Mouse (Mus musculus): ENCODE results near the gene Aco2. TPM values are rescaled to one million over a fixed set of nuclear protein-coding genes. Genes with fewer than 3 reads are reported as not detected.
A peak's percentile ranks its signal among the peaks of the same experiment; 100 is the strongest.

Aco2 gene
- polyA plus RNA-seq (2015; fragmentation: Nextera tagmentation; extraction: Ambion mirVana): 98.9 and 107 TPM in 2 replicates

- Histone ChIP-seq H3K27me3 (no peaks in the 10 kb centered on the region), H3K9me3 (replicated peaks) (no peaks in the 10 kb centered on the region), H3K9ac (peak within 1 kb of the TSS; percentile 85), H3K27ac (replicated peaks) (peak within 1 kb of the TSS; percentile 97), H3K4me3 (replicated peaks) (peak within 1 kb of the TSS; percentile 95), H3K36me3 (replicated peaks) (peaks cover 39% of the 10 kb centered on the region), H3K4me2 (peak within 1 kb of the TSS; percentile 82), H3K4me1 (replicated peaks) (peaks cover 58% of the 10 kb centered on the region)
- under 1% methylated on average over 53 of the region's 53 CpGs for WGBS (ENCODE audit: insufficient replicate concordance)
- peak; percentile 81 for ATAC-seq (ENCODE audit: insufficient read depth)
Observed at GRCm38 (mm10) chr15:81872262-81873136, at the start of gene Aco2. Aco2 (plus strand) TSS chr15:81872309.

GRCm38 (mm10) chr15:81822631-81823030, 49.5 kb upstream of the Aco2 start:
- H3K36me3 ChIP-seq (replicated peaks): peaks cover 26% of the 10 kb centered on the region
- no peaks in the 10 kb centered on the region for H3K27me3 ChIP-seq
- H3K4me1 ChIP-seq (replicated peaks): peaks cover 2% of the 10 kb centered on the region; the same call in 1 of the 2 replicates
- H3K27ac ChIP-seq (replicated peaks): no peak overlapping the region
- 66% methylated on average over 3 of the region's 3 CpGs for WGBS (ENCODE audit: insufficient replicate concordance)
- H3K4me2 ChIP-seq: no peak overlapping the region
- no peak overlapping the region for H3K4me3 ChIP-seq (replicated peaks)
- H3K9me3 ChIP-seq (replicated peaks): no peaks in the 10 kb centered on the region
- ATAC-seq (ENCODE audit: insufficient read depth): peak; percentile 36; the same call in 1 of the 2 replicates
- no peak overlapping the region for H3K9ac ChIP-seq

DNA sequence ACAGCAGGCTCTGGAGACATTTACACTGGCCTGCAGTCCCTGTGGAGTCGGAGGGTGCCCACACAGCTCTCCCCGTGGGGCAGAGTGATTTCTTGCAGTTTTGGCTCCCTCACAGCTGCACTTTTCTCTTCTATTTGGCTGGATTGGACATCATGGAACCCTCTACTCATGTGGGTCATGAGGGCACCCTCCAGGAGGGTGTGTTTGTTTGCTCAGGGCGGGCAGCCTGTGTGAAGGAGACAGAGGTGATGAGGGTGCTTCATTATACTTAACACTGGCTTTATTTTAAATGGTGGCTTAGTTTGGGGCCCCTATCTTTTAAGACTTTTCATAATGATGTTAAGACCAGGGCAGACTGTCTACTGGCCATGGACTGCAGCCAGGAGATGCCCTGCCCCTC, 47.3 kb upstream of the Aco2 start:
- no peak for ATAC-seq (ENCODE audit: insufficient read depth)

GRCm38 (mm10) chr15:81828426-81829207, 43.5 kb upstream of the Aco2 start:
- no peak for ATAC-seq (ENCODE audit: insufficient read depth)
- no peak overlapping the region for H3K27ac ChIP-seq (replicated peaks)
- H3K4me3 ChIP-seq (replicated peaks): no peak overlapping the region
- 68% methylated on average over 7 of the region's 7 CpGs for WGBS (ENCODE audit: insufficient replicate concordance)
- peaks cover 18% of the 10 kb centered on the region for H3K4me1 ChIP-seq (replicated peaks)
- H3K27me3 ChIP-seq: no peaks in the 10 kb centered on the region
- peaks cover 12% of the 10 kb centered on the region for H3K36me3 ChIP-seq (replicated peaks)
- no peak overlapping the region for H3K9ac ChIP-seq
- no peak overlapping the region for H3K4me2 ChIP-seq
- no peaks in the 10 kb centered on the region for H3K9me3 ChIP-seq (replicated peaks)

More for the DNA sequence above, 47.3 kb upstream of the Aco2 start:
- peaks cover 22% of the 10 kb centered on the region for H3K36me3 ChIP-seq (replicated peaks)
- H3K4me2 ChIP-seq: no peak overlapping the region
- H3K27ac ChIP-seq (replicated peaks): no peak overlapping the region
- H3K4me1 ChIP-seq (replicated peaks): peaks cover 2% of the 10 kb centered on the region; the same call in 1 of the 2 replicates
- WGBS (ENCODE audit: insufficient replicate concordance): 64% methylated on average over 3 of the region's 3 CpGs
- H3K4me3 ChIP-seq (replicated peaks): no peak overlapping the region
- no peak overlapping the region for H3K9ac ChIP-seq
- H3K9me3 ChIP-seq (replicated peaks): no peaks in the 10 kb centered on the region
- H3K27me3 ChIP-seq: no peaks in the 10 kb centered on the region

DNA sequence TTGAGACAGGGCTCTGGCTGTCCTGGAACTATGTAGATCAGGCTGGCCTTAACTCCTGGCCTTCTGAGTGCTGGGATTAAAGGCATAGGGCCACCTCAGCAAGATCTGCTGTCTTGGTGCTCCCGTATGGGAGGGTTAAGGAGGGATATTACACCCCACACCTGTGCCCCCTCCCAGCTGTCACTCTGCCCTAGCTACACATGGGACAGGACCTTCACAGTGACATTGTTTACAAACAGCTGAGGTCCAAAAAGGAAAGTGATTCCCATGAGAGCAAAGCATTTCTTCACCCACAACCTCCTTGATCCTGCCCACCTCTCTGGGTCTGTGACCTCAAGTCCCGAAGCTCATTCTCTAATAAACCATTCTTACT, 42.9 kb upstream of the Aco2 start:
- Histone ChIP-seq H3K4me2 (no peak overlapping the region), H3K9me3 (replicated peaks) (no peaks in the 10 kb centered on the region), H3K4me1 (replicated peaks) (peaks cover 18% of the 10 kb centered on the region), H3K36me3 (replicated peaks) (peaks cover 7% of the 10 kb centered on the region), H3K4me3 (replicated peaks) (no peak overlapping the region), H3K27ac (replicated peaks) (no peak overlapping the region), H3K27me3 (0 out of 2 replicates have a peak, but pooled peaks cover 2% of the 10 kb centered on the region), H3K9ac (no peak overlapping the region)
- no peak for ATAC-seq (ENCODE audit: insufficient read depth)
- WGBS (ENCODE audit: insufficient replicate concordance): 60% methylated on average over 2 of the region's 2 CpGs

- H3K27me3 ChIP-seq: peaks cover 16% of the 10 kb centered on the region
- no peaks in the 10 kb centered on the region for H3K9me3 ChIP-seq (replicated peaks)
- H3K36me3 ChIP-seq (replicated peaks): no peaks in the 10 kb centered on the region
- H3K4me3 ChIP-seq (replicated peaks): no peak overlapping the region
- H3K9ac ChIP-seq: no peak overlapping the region
- no peak for ATAC-seq (ENCODE audit: insufficient read depth)
- WGBS (ENCODE audit: insufficient replicate concordance): 66% methylated on average over 4 of the region's 4 CpGs
- H3K4me2 ChIP-seq: no peak overlapping the region
- peaks cover 20% of the 10 kb centered on the region for H3K4me1 ChIP-seq (replicated peaks)
- H3K27ac ChIP-seq (replicated peaks): no peak overlapping the region
Observed at GRCm38 (mm10) chr15:81830530-81830929, 41.6 kb upstream of the Aco2 start.

GRCm38 (mm10) chr15:81831136-81831825, 40.8 kb upstream of the Aco2 start:
- peaks cover 23% of the 10 kb centered on the region for H3K27me3 ChIP-seq
- peak; percentile 86 for ATAC-seq (ENCODE audit: insufficient read depth)
- peaks cover 27% of the 10 kb centered on the region for H3K4me1 ChIP-seq (replicated peaks)
- no peak overlapping the region for H3K27ac ChIP-seq (replicated peaks)
- H3K36me3 ChIP-seq (replicated peaks): no peaks in the 10 kb centered on the region
- H3K4me3 ChIP-seq (replicated peaks): no peak overlapping the region
- WGBS (ENCODE audit: insufficient replicate concordance): 15% methylated on average over 24 of the region's 24 CpGs
- H3K9ac ChIP-seq: no peak overlapping the region
- no peaks in the 10 kb centered on the region for H3K9me3 ChIP-seq (replicated peaks)
- H3K4me2 ChIP-seq: peak overlapping the region; percentile 41

DNA sequence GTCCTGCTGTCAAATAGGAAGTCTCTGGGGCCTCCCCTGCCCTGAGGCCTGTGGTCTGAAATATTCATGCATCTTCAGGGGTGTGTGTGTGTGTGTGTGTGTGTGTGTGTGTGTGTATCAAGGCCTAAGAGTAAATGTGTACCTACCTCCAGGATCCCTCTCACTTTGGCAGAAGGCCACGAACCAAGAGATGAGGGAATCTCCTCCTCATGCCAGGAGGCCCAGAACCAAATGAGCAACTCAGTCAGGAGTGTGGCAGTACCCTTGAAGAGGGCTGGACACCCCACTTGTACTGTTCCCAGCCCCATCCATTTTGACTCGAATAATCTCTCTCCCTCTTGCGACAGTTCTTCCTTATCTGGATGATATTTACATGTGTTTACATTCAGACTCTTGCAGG, 39.9 kb upstream of the Aco2 start:
- H3K4me3 ChIP-seq (replicated peaks): no peak overlapping the region
- H3K27me3 ChIP-seq: peaks cover 31% of the 10 kb centered on the region
- no peak for ATAC-seq (ENCODE audit: insufficient read depth)
- no peak overlapping the region for H3K4me2 ChIP-seq
- H3K27ac ChIP-seq (replicated peaks): no peak overlapping the region
- 48% methylated on average over 3 of the region's 3 CpGs for WGBS (ENCODE audit: insufficient replicate concordance)
- no peaks in the 10 kb centered on the region for H3K9me3 ChIP-seq (replicated peaks)
- H3K9ac ChIP-seq: no peak overlapping the region
- H3K4me1 ChIP-seq (replicated peaks): peaks cover 33% of the 10 kb centered on the region
- H3K36me3 ChIP-seq (replicated peaks): no peaks in the 10 kb centered on the region

DNA sequence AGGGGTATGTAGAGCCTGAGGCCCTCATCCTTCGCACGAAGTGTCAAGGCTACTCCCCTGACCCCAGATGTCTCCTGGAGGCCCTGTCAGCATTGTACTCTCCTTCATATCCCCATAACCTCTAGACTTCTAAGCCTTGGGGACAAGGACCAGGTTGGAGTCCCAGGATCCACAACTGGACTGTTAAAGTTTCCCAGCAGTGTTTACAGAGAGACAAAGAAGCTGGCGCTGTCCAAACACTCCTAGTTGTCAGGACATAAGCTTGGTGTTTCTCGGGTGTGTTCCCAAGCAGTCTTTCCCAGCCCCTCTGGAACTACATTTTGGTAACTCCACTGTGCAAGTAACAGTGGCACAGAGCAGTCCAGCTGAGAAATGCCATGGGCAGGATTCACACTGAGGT, 38.6 kb upstream of the Aco2 start:
- H3K27me3 ChIP-seq: peaks cover 35% of the 10 kb centered on the region
- H3K9me3 ChIP-seq (replicated peaks): no peaks in the 10 kb centered on the region
- H3K4me3 ChIP-seq (replicated peaks): no peak overlapping the region
- peaks cover 34% of the 10 kb centered on the region for H3K4me1 ChIP-seq (replicated peaks)
- no peak overlapping the region for H3K27ac ChIP-seq (replicated peaks)
- H3K36me3 ChIP-seq (replicated peaks): no peaks in the 10 kb centered on the region
- no peak overlapping the region for H3K4me2 ChIP-seq
- WGBS (ENCODE audit: insufficient replicate concordance): 72% methylated on average over 4 of the region's 4 CpGs
- H3K9ac ChIP-seq: no peak overlapping the region
- ATAC-seq (ENCODE audit: insufficient read depth): no peak

DNA sequence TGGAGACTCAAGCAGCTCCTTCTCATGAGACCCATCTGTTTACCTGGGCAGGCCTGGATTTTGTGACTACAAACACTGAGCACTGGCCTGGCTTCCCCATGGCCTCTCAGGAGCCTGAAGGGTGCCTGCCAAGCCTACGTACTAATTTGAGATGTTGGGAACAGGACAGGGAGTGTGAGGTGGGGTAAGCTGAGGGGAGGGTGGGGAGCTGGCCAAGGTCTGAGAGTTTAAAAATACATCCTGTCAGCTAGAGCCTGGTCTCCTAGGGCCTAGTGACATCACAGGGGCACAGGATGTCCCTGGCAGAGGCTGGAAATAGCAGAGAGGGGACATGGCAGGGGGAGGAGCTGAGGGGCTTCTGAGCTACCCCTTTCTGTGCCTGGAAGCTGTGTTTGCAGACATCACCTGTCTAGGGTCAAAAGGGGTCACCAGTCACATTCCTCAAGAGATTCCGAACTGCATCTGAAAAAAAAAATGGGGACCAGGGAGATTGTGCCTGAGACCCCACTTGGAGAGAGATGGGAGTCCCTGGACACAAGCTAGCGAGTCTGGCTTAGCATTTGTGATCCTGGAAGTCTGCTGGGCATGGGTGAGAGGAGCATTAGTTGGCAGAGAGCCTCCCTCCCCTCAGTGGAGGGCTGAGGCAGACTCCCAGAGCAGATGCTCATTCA, 37.8 kb upstream of the Aco2 start:
- Histone ChIP-seq H3K9me3 (replicated peaks) (no peaks in the 10 kb centered on the region), H3K9ac (no peak overlapping the region), H3K4me1 (replicated peaks) (peaks cover 37% of the 10 kb centered on the region), H3K4me2 (no peak overlapping the region), H3K27me3 (peaks cover 35% of the 10 kb centered on the region), H3K27ac (replicated peaks) (no peak overlapping the region), H3K36me3 (replicated peaks) (no peaks in the 10 kb centered on the region), H3K4me3 (replicated peaks) (no peak overlapping the region)
- 61% methylated on average over 3 of the region's 3 CpGs for WGBS (ENCODE audit: insufficient replicate concordance)
- ATAC-seq (ENCODE audit: insufficient read depth): no peak
